Mouse (Mus musculus) testis, adult 2 months (tissue): ENCODE results near the gene Sardh.

Source experiments
- CTCF ChIP-seq: fragments of 200-500 bp; IDR thresholded peaks from 2 replicates; pipeline ENCODE4 v1.5.1; 2012; ENCODE audit warnings: low read depth, mild to moderate bottlenecking, inconsistent platforms, low read length, moderate library complexity; ENCODE audit not compliant: control insufficient read depth, insufficient read depth, insufficient replicate concordance
- POLR2A ChIP-seq: fragments of 200-500 bp; IDR thresholded peaks from 2 replicates; pipeline ENCODE4 v1.6.1; 2012; ENCODE audit warnings: low read depth, mild to moderate bottlenecking, inconsistent platforms, low read length, moderate library complexity; ENCODE audit not compliant: control insufficient read depth

GRCm38 (mm10) chr2:27223012-27223421 is 25.1 kb downstream of the Sardh start:
- TF ChIP-seq POLR2A (no peak), CTCF (no peak)
